9 mouse cellular contexts compared by ENCODE assay signal in the genomic region with DNA sequence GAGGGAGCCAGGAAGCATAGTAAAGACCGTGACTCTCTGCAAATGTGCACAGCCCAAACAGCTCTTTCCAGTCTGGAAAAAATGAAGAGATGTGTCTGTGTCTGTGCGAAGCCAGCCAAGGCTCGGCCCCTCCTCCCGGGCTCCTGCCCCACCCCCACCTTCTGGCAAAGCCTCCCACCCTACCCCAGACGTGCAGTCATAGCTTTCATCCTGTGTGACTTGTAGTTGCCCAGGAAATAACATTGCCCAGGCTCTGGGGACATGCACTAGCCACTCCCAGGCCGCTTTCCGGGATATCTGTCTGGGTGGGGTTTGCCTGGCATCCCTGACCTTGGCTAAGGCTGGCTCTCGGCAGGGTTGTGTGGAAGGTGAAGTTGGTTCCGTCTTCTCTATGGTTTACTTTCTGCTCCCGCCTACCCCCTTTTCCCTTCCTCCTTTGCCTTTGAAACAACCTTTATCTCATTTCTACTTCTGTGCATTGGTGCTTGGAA. TPM values are rescaled to one million over a fixed set of nuclear protein-coding genes. Genes with fewer than 3 reads are reported as not detected.
DNase-seq lines count a peak whose midpoint lies in the region; ATAC-seq and TF ChIP-seq lines count a peak whose summit lies in the region.
"Had no signal": no experiment of that assay in that cellular context is flagged by ENCODE, and none has a peak within 500 bp of the region (broad histone marks: within the 10 kb centered on the region; RNA-seq: fewer than 3 reads in every experiment).

No protein-coding gene starts in this region.

- no peak overlapping the region for H3K4me3 ChIP-seq in liver, embryonic 16.5 days (ENCODE audit: low read depth, low read length)
- H3K4me3 ChIP-seq in neural tube, embryonic 12.5 days = no peak overlapping the region
- no peak overlapping the region for H3K4me3 ChIP-seq in kidney, adult 2 months (ENCODE audit: insufficient read depth, low read depth, low read length)

- WGBS in liver, embryonic 16.5 days (ENCODE audit: insufficient replicate concordance) = 24% methylated on average over 10 of the region's 10 CpGs
- 10% methylated on average over 10 of the region's 10 CpGs for WGBS in neural tube, embryonic 12.5 days
- 32% methylated on average over 10 of the region's 10 CpGs for WGBS in kidney, adult 2 months

- no peaks in the 10 kb centered on the region for H3K9me3 ChIP-seq in liver, embryonic 16.5 days (replicated peaks; ENCODE audit: control insufficient read depth, low read length)
- H3K9me3 ChIP-seq in neural tube, embryonic 12.5 days = no peaks in the 10 kb centered on the region

- no peaks in the 10 kb centered on the region for H3K36me3 ChIP-seq in liver, embryonic 16.5 days (ENCODE audit: control insufficient read depth, insufficient read depth)
- no peaks in the 10 kb centered on the region for H3K36me3 ChIP-seq in neural tube, embryonic 12.5 days
- no peaks in the 10 kb centered on the region for H3K36me3 ChIP-seq in kidney, adult 2 months (ENCODE audit: control insufficient read depth, insufficient read depth, low read length)

- H3K27ac ChIP-seq in liver, embryonic 16.5 days (ENCODE audit: low read length) = no peak overlapping the region
- peak overlapping the region; percentile 23 for H3K27ac ChIP-seq in neural tube, embryonic 12.5 days
- H3K27ac ChIP-seq in kidney, adult 2 months (ENCODE audit: insufficient read depth, low read depth, low read length) = no peak overlapping the region

- no peaks in the 10 kb centered on the region for H3K27me3 ChIP-seq in liver, embryonic 16.5 days (ENCODE audit: control insufficient read depth, insufficient read depth, low read depth, low read length)
- no peaks in the 10 kb centered on the region for H3K27me3 ChIP-seq in neural tube, embryonic 12.5 days (replicated peaks)
- no peaks in the 10 kb centered on the region for H3K27me3 ChIP-seq in kidney, adult 2 months (replicated peaks; ENCODE audit: control insufficient read depth, insufficient read depth, low read length)

- no peak for ATAC-seq in liver, embryonic 16.5 days (ENCODE audit: low read depth)
- ATAC-seq in neural tube, embryonic 12.5 days (ENCODE audit: low FRiP score, low read depth) = peak; percentile 85

- H3K4me2 ChIP-seq in liver, embryonic 16.5 days (ENCODE audit: low read depth, low read length) = 0 out of 2 replicates have a peak overlapping the region, but pooled peaks have one; percentile 9
- peak overlapping the region; percentile 35 for H3K4me2 ChIP-seq in neural tube, embryonic 12.5 days (replicated peaks)

- DNase-seq in adrenal gland, adult 2 months = peak; percentile 62
- no peak for DNase-seq in adrenal gland, postnatal 4 days (ENCODE audit: low spot score in 2 of 2)
- peak; percentile 55 for DNase-seq in embryo, embryonic 9.5 days (ENCODE audit: extremely low spot score)
- peak; percentile 34 to 41 for DNase-seq in heart, postnatal 14 days
- no peak for DNase-seq in kidney, adult 2 months
- DNase-seq in left cerebral cortex, adult 8-10 months (ENCODE audit: low spot score in 2 of 2) = no peak

- intact Hi-C loops in heart, postnatal 14 days (cut with DNase I) = no loop called here

- no peak for TF ChIP-seq CTCF in kidney, adult 2 months (conservative IDR thresholded peaks at IDR 0.05; ENCODE audit: insufficient read depth, insufficient read length, low read depth, low read length)

- H3K9ac ChIP-seq in liver, embryonic 16.5 days (ENCODE audit: low read depth, low read length) = no peak overlapping the region
- H3K9ac ChIP-seq in neural tube, embryonic 12.5 days = no peak overlapping the region

- TF ChIP-seq POLR2A in kidney, adult 2 months (IDR thresholded peaks at IDR 0.05; ENCODE audit: low read depth, low read length) = no peak

- peaks cover 2% of the 10 kb centered on the region; the same call in 1 of the 2 replicates for H3K4me1 ChIP-seq in liver, embryonic 16.5 days (ENCODE audit: control insufficient read depth, low read depth, low read length)
- peaks cover 33% of the 10 kb centered on the region for H3K4me1 ChIP-seq in neural tube, embryonic 12.5 days
- H3K4me1 ChIP-seq in kidney, adult 2 months (ENCODE audit: control insufficient read depth, insufficient read depth, low read length) = peaks cover 3% of the 10 kb centered on the region; the same call in 1 of the 2 replicates

RNA-seq across cellular contexts. Expression of a gene that starts 26.6 kb away (rescaled TPM):
- total RNA-seq in adrenal gland, adult 2 months (2021) = 10 to 100 TPM; 76.4 to 95.5 TPM
- polyA plus RNA-seq in adrenal gland, adult 2 months (2012; rRNA removed) = 83.1 and 102 TPM in 2 replicates
- 10 to 100 TPM; 65.3 to 83.3 TPM for total RNA-seq in adrenal gland, postnatal 4 days (2021)
- 10 to 100 TPM; 60.2 to 66.2 TPM for total RNA-seq in heart, postnatal 14 days (2021)
- 14.6 and 18.5 TPM in 2 replicates for polyA plus RNA-seq in liver, embryonic 16.5 days (2015; fragmentation: Nextera tagmentation; extraction: Ambion mirVana)
- polyA plus RNA-seq in neural tube, embryonic 12.5 days (2016; fragmentation: Nextera tagmentation; extraction: Ambion mirVana) = 81.4 and 84.1 TPM in 2 replicates
- polyA plus RNA-seq in kidney, adult 2 months (2012; rRNA removed) = 224 and 271 TPM in 2 replicates
- 100 to 1,000 TPM; 169 to 194 (median 186) TPM for total RNA-seq in left cerebral cortex, adult 8-10 months (2022)

RNA-seq across cellular contexts. Expression of a gene that starts 37.5 kb away (rescaled TPM):
- not detected for total RNA-seq in adrenal gland, adult 2 months (2021)
- not detected in 2 replicates for polyA plus RNA-seq in adrenal gland, adult 2 months (2012; rRNA removed)
- total RNA-seq in adrenal gland, postnatal 4 days (2021) = not detected
- total RNA-seq in heart, postnatal 14 days (2021) = under 1 TPM in 1 of 2 experiments, not detected in 1; 0.76 TPM
- polyA plus RNA-seq in liver, embryonic 16.5 days (2015; fragmentation: Nextera tagmentation; extraction: Ambion mirVana) = not detected in 2 replicates
- polyA plus RNA-seq in neural tube, embryonic 12.5 days (2016; fragmentation: Nextera tagmentation; extraction: Ambion mirVana) = 0.47 and 0.69 TPM in 2 replicates
- polyA plus RNA-seq in kidney, adult 2 months (2012; rRNA removed) = 0.16 and 0.24 TPM in 2 replicates
- 1 to 10 TPM; 1.3 to 2.3 (median 2.0) TPM for total RNA-seq in left cerebral cortex, adult 8-10 months (2022)
- polyA plus RNA-seq: spleen, adult 2 months had no signal

Comparison
In these comparisons a context has a peak if more than half of its experiments do, and no peak if none do; other contexts are left out.
1. DNase-seq: peak in adrenal gland, adult 2 months (single experiment), embryo, embryonic 9.5 days (single experiment) and heart, postnatal 14 days (2 of 2); none in adrenal gland, postnatal 4 days (0 of 2), kidney, adult 2 months (single experiment) and left cerebral cortex, adult 8-10 months (0 of 2).